Mouse (Mus musculus) G1E (cell line): ENCODE data around the gene Eftud2.

ENCODE experiments used
- CTCF ChIP-seq: IDR thresholded peaks from 2 replicates; pipeline ENCODE4 v1.5.1; 2012; ENCODE audit warnings: low read depth, low read length, inconsistent platforms, mixed read lengths
- GATA1 ChIP-seq: IDR thresholded peaks from 2 replicates; pipeline ENCODE4 v1.6.1; 2012; ENCODE audit warnings: borderline replicate concordance, low read length, inconsistent platforms, mixed read lengths
- POLR2AphosphoS5 ChIP-seq: IDR thresholded peaks from 2 replicates; pipeline ENCODE4 v1.6.1; 2012; ENCODE audit warnings: low read depth, low read length, inconsistent platforms; ENCODE audit not compliant: insufficient replicate concordance
- TAL1 ChIP-seq: conservative IDR thresholded peaks from 2 replicates; pipeline ENCODE4 v1.6.1; 2012; ENCODE audit warnings: low read depth, low read length, inconsistent platforms, mixed read lengths

- no peak for TF ChIP-seq CTCF
- TF ChIP-seq GATA1 = no peak
- no peak for TF ChIP-seq TAL1
- no peak for TF ChIP-seq POLR2AphosphoS5
Measured at GRCm38 (mm10) chr11:102810721-102811485, 69.9 kb downstream of the Eftud2 start.
